Mouse (Mus musculus) cortical plate, adult 2 months (tissue): ENCODE measurements around the gene Etv4. TPM values are rescaled to one million over a fixed set of nuclear protein-coding genes. Genes with fewer than 3 reads are reported as not detected.
A peak's percentile ranks its signal among the peaks of the same experiment; 100 is the strongest.

Source experiments
- H3K27ac ChIP-seq: fragments of 200-500 bp; 2 replicates; pipeline ENCODE4 v1.5.1; 2012; ENCODE audit warnings: low read length, control low read depth, inconsistent platforms; ENCODE audit not compliant: insufficient read depth
- H3K4me1 ChIP-seq: fragments of 200-500 bp; 2 replicates; pipeline ENCODE4 v1.6.1; 2011; ENCODE audit warnings: low read length; ENCODE audit not compliant: control insufficient read depth, insufficient read depth
- H3K4me3 ChIP-seq: fragments of 200-500 bp; 2 replicates; pipeline ENCODE4 v1.5.1; 2011; ENCODE audit warnings: mild to moderate bottlenecking, low read length, control low read depth; ENCODE audit not compliant: insufficient read depth
- CTCF ChIP-seq: fragments of 200-500 bp; IDR thresholded peaks from 2 replicates; pipeline ENCODE4 v1.5.1; 2011; ENCODE audit warnings: mild to moderate bottlenecking, control low read depth, low read length; ENCODE audit not compliant: insufficient read depth; ENCODE audit errors: extremely low read depth
- POLR2A ChIP-seq: fragments of 200-500 bp; IDR thresholded peaks from 2 replicates; pipeline ENCODE4 v1.6.1; 2011; ENCODE audit warnings: mild to moderate bottlenecking, low read length, control low read depth; ENCODE audit not compliant: insufficient read depth; ENCODE audit errors: extremely low read depth
- polyA plus RNA-seq: library from polyadenylated mRNA; depleted of rRNA; stranded (reverse); fragments of >200 nt; gene quantifications from 2 replicates; pipeline ENCODE4 v1.2.3, GENCODE M21; 2012

Etv4 gene
- polyA plus RNA-seq, 1 experiment = 20.6 TPM

DNA sequence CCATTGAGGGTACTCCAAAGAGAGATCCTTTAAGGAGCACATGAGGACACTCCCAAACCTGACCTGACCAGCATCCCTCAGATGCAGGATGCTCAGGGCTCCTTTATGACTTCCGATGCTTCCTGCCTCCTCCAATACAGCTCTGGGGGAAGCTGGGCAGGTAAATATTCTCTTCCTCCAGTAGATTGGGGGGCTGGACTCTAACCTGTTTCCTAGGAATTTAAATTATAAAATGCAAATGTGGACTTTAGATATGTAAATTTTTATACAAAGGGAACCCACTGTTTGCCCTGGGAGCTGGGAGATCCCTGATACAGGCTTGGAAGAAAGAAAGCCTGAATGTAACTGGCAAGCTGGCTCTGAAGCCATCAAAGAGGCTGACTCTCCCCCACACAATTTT lies 2.3 kb upstream of the Etv4 start:
- TF ChIP-seq POLR2A = no peak
- TF ChIP-seq CTCF = no peak
- no peak overlapping the region for H3K27ac ChIP-seq
- no peak overlapping the region for H3K4me3 ChIP-seq

GRCm38 (mm10) chr11:101786651-101787050 lies 1.5 kb upstream of the Etv4 start:
- H3K27ac ChIP-seq = no peak overlapping the region
- H3K4me1 ChIP-seq = no peaks in the 10 kb centered on the region
- TF ChIP-seq CTCF = no peak
- TF ChIP-seq POLR2A = no peak
- no peak overlapping the region for H3K4me3 ChIP-seq

More for the DNA sequence above, 2.3 kb upstream of the Etv4 start:
- no peaks in the 10 kb centered on the region for H3K4me1 ChIP-seq

DNA sequence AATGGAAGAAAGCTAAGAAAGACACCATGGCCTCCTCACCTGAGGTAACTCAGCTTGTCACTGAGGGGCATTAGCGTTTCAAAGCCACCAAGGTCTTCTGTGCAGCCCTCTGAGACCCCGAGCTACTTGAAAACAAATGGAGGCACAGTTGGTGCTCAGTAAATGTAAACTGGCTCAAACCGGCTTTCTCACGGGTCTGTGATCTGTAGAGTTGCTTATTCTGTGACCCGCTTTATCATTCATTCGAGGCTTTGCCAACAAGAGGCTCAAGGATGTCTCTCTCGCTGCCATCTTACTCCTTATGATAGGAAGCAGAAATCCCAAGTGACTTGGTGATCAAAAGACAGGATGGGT lies 658 bp upstream of the Etv4 start:
- TF ChIP-seq POLR2A (no peak), CTCF (no peak)
- H3K4me1 ChIP-seq = no peaks in the 10 kb centered on the region
- no peak overlapping the region for H3K27ac ChIP-seq
- peak overlapping the region; percentile 47; the same call in 1 of the 2 replicates for H3K4me3 ChIP-seq

DNA sequence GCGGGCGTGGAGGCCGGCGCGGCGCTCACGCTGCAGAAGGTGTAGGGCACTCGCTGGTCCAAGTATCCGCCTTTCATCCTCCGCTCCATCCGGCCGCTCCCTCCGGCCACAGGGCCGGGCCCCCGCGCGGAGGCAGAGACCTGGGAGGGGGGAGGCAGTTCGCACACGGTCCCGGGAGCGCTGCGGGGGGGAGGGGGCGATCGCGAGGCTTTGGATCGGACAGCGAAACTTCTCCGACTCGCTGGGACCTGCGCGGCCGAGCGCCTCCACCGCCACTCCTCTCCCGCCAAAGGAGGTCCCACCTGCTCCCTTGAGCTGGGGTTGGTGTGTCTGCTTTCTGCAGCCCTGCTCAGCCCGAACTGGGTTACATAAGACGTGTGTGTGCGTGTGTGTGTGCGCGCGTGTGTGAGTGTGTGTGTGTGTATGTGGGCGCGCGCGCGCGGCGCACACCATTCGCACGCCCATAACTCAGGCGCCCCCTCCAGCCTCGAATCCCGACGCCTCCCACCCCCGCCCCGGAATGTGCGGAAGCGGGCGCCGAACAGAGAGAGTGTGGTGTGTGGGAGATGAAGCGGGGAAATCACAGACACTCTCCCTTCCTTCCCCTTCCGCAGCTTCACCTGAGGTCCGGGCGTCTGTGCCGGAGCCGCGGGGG lies 556 bp downstream of the Etv4 start:
- TF ChIP-seq POLR2A (no peak), CTCF (no peak)
- Histone ChIP-seq H3K27ac (no peak overlapping the region), H3K4me3 (peak overlapping the region; percentile 47), H3K4me1 (no peaks in the 10 kb centered on the region)

GRCm38 (mm10) chr11:101784072-101784471 lies 1.1 kb downstream of the Etv4 start:
- H3K4me1 ChIP-seq = no peaks in the 10 kb centered on the region
- no peak for TF ChIP-seq POLR2A
- no peak for TF ChIP-seq CTCF
- H3K27ac ChIP-seq = peak overlapping the region; percentile 12; the same call in 1 of the 2 replicates
- H3K4me3 ChIP-seq = peak overlapping the region; percentile 47

GRCm38 (mm10) chr11:101783584-101783983 lies 1.6 kb downstream of the Etv4 start:
- H3K27ac ChIP-seq = peak overlapping the region; percentile 12; the same call in 1 of the 2 replicates
- no peaks in the 10 kb centered on the region for H3K4me1 ChIP-seq
- TF ChIP-seq POLR2A (no peak), CTCF (no peak)
- peak overlapping the region; percentile 47 for H3K4me3 ChIP-seq

DNA sequence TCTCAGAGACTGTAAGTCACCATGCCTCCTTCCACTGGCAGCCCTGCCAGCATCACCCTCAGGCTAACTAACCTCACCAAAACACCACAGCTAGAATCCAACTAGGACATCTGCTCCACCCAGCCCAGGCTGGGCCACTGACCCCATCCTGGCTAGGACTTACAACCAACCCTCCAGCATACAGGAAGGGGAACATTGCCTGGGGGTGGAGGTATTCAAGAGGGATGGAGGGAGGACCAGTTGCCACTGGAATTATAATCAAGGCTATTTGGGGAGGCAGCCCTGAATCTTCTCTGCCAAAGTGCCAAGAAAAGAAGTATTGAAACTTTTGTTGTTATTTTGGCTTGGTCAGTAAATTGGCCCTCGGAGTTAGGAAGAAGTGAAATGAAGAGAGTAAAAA lies 2.0 kb downstream of the Etv4 start:
- Histone ChIP-seq H3K4me3 (no peak overlapping the region), H3K4me1 (no peaks in the 10 kb centered on the region), H3K27ac (no peak overlapping the region)
- TF ChIP-seq CTCF (no peak), POLR2A (no peak)

DNA sequence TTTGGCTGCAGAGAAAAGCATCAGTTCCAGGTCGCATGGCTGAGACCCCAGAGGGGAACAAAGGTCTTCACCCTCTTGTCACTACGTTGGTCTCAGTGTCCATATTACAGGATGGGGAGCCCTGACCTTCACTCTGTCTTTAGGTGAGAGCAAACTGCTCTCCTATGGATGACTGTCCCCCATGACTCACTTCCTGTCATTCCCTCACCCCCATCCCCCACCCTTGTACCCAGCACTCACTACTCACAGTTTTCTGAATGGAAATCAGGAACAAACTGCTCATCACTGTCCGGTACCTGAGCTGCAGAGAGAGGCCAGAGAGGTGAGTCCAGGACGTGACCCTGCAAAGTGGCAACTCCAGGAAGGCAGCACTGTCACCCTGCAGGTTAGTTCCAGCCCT lies 8.3 kb downstream of the Etv4 start:
- TF ChIP-seq POLR2A = no peak
- TF ChIP-seq CTCF = no peak
- no peak overlapping the region for H3K27ac ChIP-seq
- no peak overlapping the region for H3K4me3 ChIP-seq
- no peaks in the 10 kb centered on the region for H3K4me1 ChIP-seq

- Histone ChIP-seq H3K4me3 (0 out of 2 replicates have a peak overlapping the region, but pooled peaks have one; percentile 2), H3K27ac (no peak overlapping the region), H3K4me1 (no peaks in the 10 kb centered on the region)
- TF ChIP-seq CTCF (no peak), POLR2A (no peak)
Measured at GRCm38 (mm10) chr11:101772449-101772848, 12.7 kb downstream of the Etv4 start.

DNA sequence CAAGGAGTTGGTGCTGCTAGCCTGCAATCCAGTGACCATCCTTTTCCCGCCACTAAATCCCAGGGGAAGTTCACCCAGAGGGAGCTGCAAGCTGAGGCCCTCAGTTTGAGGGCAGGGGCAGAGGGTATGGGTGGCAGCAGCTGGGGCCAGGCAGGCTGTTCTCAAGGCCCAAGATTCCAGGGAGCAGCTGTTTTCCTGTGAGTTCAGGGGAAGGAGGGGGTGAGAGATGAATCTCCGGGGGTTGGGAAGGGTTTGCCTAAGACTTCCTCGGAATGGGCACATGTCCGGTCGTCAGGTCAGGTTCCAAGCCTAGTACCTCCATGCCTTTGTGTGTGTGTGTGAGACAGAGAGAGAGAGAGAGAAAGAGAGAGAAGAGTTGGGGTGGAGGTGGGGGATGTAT lies 13.1 kb downstream of the Etv4 start:
- TF ChIP-seq POLR2A = no peak
- no peak for TF ChIP-seq CTCF
- H3K4me1 ChIP-seq = no peaks in the 10 kb centered on the region
- no peak overlapping the region for H3K27ac ChIP-seq
- H3K4me3 ChIP-seq = no peak overlapping the region

DNA sequence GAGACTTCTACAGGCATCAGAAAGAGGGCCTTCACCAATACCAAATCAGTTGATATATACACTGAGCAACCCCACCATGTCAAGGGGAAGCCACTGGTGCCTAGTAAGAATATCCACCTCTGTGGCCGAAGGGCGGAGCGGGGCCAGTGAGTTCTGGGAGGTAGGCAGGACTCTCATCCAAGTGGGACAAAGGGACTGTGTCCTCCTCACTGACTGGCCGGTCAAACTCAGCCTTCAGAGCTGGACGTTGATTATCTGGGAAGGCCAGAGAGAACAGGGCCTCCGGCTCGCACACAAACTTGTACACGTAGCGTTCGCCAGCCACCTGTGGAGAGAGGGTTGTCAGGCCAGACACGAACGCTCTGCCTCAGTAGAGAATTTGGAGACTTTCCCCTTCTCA lies 14.9 kb downstream of the Etv4 start:
- Histone ChIP-seq H3K4me1 (no peaks in the 10 kb centered on the region), H3K27ac (no peak overlapping the region), H3K4me3 (no peak overlapping the region)
- TF ChIP-seq POLR2A = no peak
- TF ChIP-seq CTCF = no peak
